ENCODE assay signal across 9 mouse cellular contexts in genomic region chr11:55497885-55498284, GRCm38 (mm10). TPM values are rescaled to one million over a fixed set of nuclear protein-coding genes. Genes with fewer than 3 reads are reported as not detected.
DNase-seq lines count a peak whose midpoint lies in the region; ATAC-seq and TF ChIP-seq lines count a peak whose summit lies in the region.
"Had no signal": no experiment of that assay in that cellular context is flagged by ENCODE, and none has a peak within 500 bp of the region (broad histone marks: within the 10 kb centered on the region; RNA-seq: fewer than 3 reads in every experiment).

No protein-coding gene starts in this region.

- H3K4me1 ChIP-seq in forebrain, embryonic 15.5 days: no peaks in the 10 kb centered on the region
- no peaks in the 10 kb centered on the region for H3K4me1 ChIP-seq in forebrain, embryonic 10.5 days
- no peaks in the 10 kb centered on the region; a peak in 2 of 4 replicates for H3K4me1 ChIP-seq in ES-E14 (ENCODE audit: control insufficient read depth in 2 of 2, insufficient read depth in 2 of 2, low read length in 2 of 2, poor library complexity in 1 of 2)
- no peaks in the 10 kb centered on the region for H3K4me1 ChIP-seq in midbrain, embryonic 15.5 days
- no peaks in the 10 kb centered on the region for H3K4me1 ChIP-seq in stomach, embryonic 16.5 days (ENCODE audit: control insufficient read depth, insufficient read depth, low read length)
- H3K4me1 ChIP-seq: midbrain, embryonic 12.5 days had no signal

- peaks cover 78% of the 10 kb centered on the region for H3K36me3 ChIP-seq in forebrain, embryonic 15.5 days
- H3K36me3 ChIP-seq in forebrain, embryonic 10.5 days (replicated peaks): peaks cover 99% of the 10 kb centered on the region
- H3K36me3 ChIP-seq in ES-E14 (ENCODE audit: control insufficient read depth, insufficient read depth, low read length, poor library complexity, severe bottlenecking): peaks cover 66% of the 10 kb centered on the region
- H3K36me3 ChIP-seq in midbrain, embryonic 15.5 days (replicated peaks): peaks cover 53% of the 10 kb centered on the region
- H3K36me3 ChIP-seq in stomach, embryonic 16.5 days (ENCODE audit: control insufficient read depth, insufficient read depth, low read length): peaks cover 49% of the 10 kb centered on the region

- peak; percentile 77 for ATAC-seq in forebrain, embryonic 15.5 days (replicated peaks)
- 0 out of 2 replicates have a peak, but pooled peaks have one; percentile 70 for ATAC-seq in midbrain, embryonic 15.5 days (replicated peaks)
- peak; percentile 65; the same call in 1 of the 2 replicates for ATAC-seq in stomach, embryonic 16.5 days (ENCODE audit: insufficient read depth, low FRiP score)

- intact Hi-C loops in left cerebral cortex, adult 2 months (cut with DNase I): no loop called here

- 68% methylated on average over 5 of the region's 5 CpGs for WGBS in forebrain, embryonic 15.5 days
- 75% methylated on average over 5 of the region's 5 CpGs for WGBS in forebrain, embryonic 10.5 days
- 67% methylated on average over 5 of the region's 5 CpGs for WGBS in midbrain, embryonic 15.5 days
- WGBS in stomach, embryonic 16.5 days: 45% methylated on average over 5 of the region's 5 CpGs

- no peak overlapping the region for H3K27ac ChIP-seq in forebrain, embryonic 15.5 days (replicated peaks)
- H3K27ac ChIP-seq in forebrain, embryonic 10.5 days: no peak overlapping the region
- no peak overlapping the region for H3K27ac ChIP-seq in ES-E14 (ENCODE audit: insufficient read depth, low read depth, low read length, poor library complexity, severe bottlenecking)
- H3K27ac ChIP-seq in left cerebral cortex, adult 2 months: no peak overlapping the region
- H3K27ac ChIP-seq in midbrain, embryonic 15.5 days: no peak overlapping the region
- no peak overlapping the region for H3K27ac ChIP-seq in stomach, embryonic 16.5 days (ENCODE audit: low read length)
- H3K27ac ChIP-seq: midbrain, embryonic 12.5 days had no signal

- H3K9ac ChIP-seq in forebrain, embryonic 15.5 days (replicated peaks): no peak overlapping the region
- no peak overlapping the region for H3K9ac ChIP-seq in ES-E14 (ENCODE audit: insufficient read depth, low read depth, low read length, poor library complexity, severe bottlenecking)
- H3K9ac ChIP-seq in midbrain, embryonic 15.5 days: no peak overlapping the region
- no peak overlapping the region for H3K9ac ChIP-seq in stomach, embryonic 16.5 days (ENCODE audit: low read length)
- H3K9ac ChIP-seq: midbrain, embryonic 12.5 days had no signal

- in situ Hi-C loops in ES-E14 (cut with MboI; ENCODE audit: low sequenced_read_pairs in 2 of 2, unreplicated experiment in 2 of 2): no loop called here

- no peak for DNase-seq in forebrain, embryonic 10.5 days (ENCODE audit: extremely low spot score, low spot score)
- DNase-seq in ES-E14 (ENCODE audit: low read depth, low spot score): peak; percentile 63
- DNase-seq in cerebellum, adult 8-10 months: peak; percentile 23
- DNase-seq in heart, postnatal 4 days: peak; percentile 53
- peak; percentile 22 to 28 for DNase-seq in left cerebral cortex, adult 2 months (ENCODE audit: extremely low spot score in 1 of 2, low spot score in 2 of 2)

- no peak overlapping the region for H3K4me3 ChIP-seq in forebrain, embryonic 15.5 days
- no peak overlapping the region for H3K4me3 ChIP-seq in forebrain, embryonic 10.5 days
- no peak overlapping the region for H3K4me3 ChIP-seq in ES-E14 (ENCODE audit: insufficient read depth in 1 of 2, low read depth in 1 of 2, low read length in 2 of 2, poor library complexity in 1 of 2, severe bottlenecking in 1 of 2)
- H3K4me3 ChIP-seq in left cerebral cortex, adult 2 months: no peak overlapping the region
- H3K4me3 ChIP-seq in midbrain, embryonic 15.5 days: no peak overlapping the region
- H3K4me3 ChIP-seq in stomach, embryonic 16.5 days (replicated peaks; ENCODE audit: low read length): no peak overlapping the region
- H3K4me3 ChIP-seq: midbrain, embryonic 12.5 days had no signal

- no peaks in the 10 kb centered on the region for H3K9me3 ChIP-seq in forebrain, embryonic 15.5 days
- H3K9me3 ChIP-seq in forebrain, embryonic 10.5 days: no peaks in the 10 kb centered on the region
- H3K9me3 ChIP-seq in ES-E14 (ENCODE audit: control insufficient read depth, insufficient read depth, low read depth, low read length): no peaks in the 10 kb centered on the region
- H3K9me3 ChIP-seq in midbrain, embryonic 15.5 days: no peaks in the 10 kb centered on the region
- H3K9me3 ChIP-seq in stomach, embryonic 16.5 days (replicated peaks; ENCODE audit: control insufficient read depth, low read length): no peaks in the 10 kb centered on the region
- H3K9me3 ChIP-seq: midbrain, embryonic 12.5 days had no signal

- no peaks in the 10 kb centered on the region for H3K27me3 ChIP-seq in forebrain, embryonic 15.5 days
- no peaks in the 10 kb centered on the region for H3K27me3 ChIP-seq in forebrain, embryonic 10.5 days (ENCODE audit: poor library complexity, severe bottlenecking)
- no peaks in the 10 kb centered on the region for H3K27me3 ChIP-seq in midbrain, embryonic 15.5 days (replicated peaks)
- no peaks in the 10 kb centered on the region for H3K27me3 ChIP-seq in stomach, embryonic 16.5 days (ENCODE audit: control insufficient read depth, insufficient read depth, low read length)
- H3K27me3 ChIP-seq: midbrain, embryonic 12.5 days had no signal

- H3K4me2 ChIP-seq in forebrain, embryonic 15.5 days (replicated peaks): no peak overlapping the region
- H3K4me2 ChIP-seq in midbrain, embryonic 15.5 days: no peak overlapping the region
- H3K4me2 ChIP-seq in stomach, embryonic 16.5 days (ENCODE audit: low read depth, low read length): no peak overlapping the region
- H3K4me2 ChIP-seq: midbrain, embryonic 12.5 days had no signal

- peak; percentile 75 for TF ChIP-seq CTCF in left cerebral cortex, adult 2 months (IDR thresholded peaks at IDR 0.05)

TF ChIP-seq in ES-E14, 5 proteins besides CTCF, POLR2A, EP300 and RAD21:
- peak; percentile 40; the same call in 1 of the 2 replicates for TF ChIP-seq ZNF384 (IDR thresholded peaks at IDR 0.05; ENCODE audit: low read depth, low read length)
- no peak for TF ChIP-seq CHD2 (IDR thresholded peaks at IDR 0.05; ENCODE audit: low read depth, low read length)
- TF ChIP-seq ZC3H11A (IDR thresholded peaks at IDR 0.05; ENCODE audit: borderline replicate concordance, low read depth, low read length): no peak
- no peak for TF ChIP-seq HCFC1 (IDR thresholded peaks at IDR 0.05; ENCODE audit: borderline replicate concordance, insufficient read depth, low read length)

RNA-seq across cellular contexts. Expression of gene G3bp1, which starts 28.4 kb away (rescaled TPM):
- 154 and 161 TPM in 2 replicates for polyA plus RNA-seq in forebrain, embryonic 15.5 days (2015; fragmentation: Nextera tagmentation; extraction: Ambion mirVana)
- 292 TPM in 2 replicates for polyA plus RNA-seq in forebrain, embryonic 10.5 days (2016; fragmentation: Nextera tagmentation; extraction: Ambion mirVana)
- 178 and 189 TPM in 2 replicates for total RNA-seq in ES-E14 (2012; rRNA removed)
- 10 to 100 TPM; 62.6 to 62.9 TPM for total RNA-seq in heart, postnatal 4 days (2021)
- 10 to 100 TPM; 34.8 to 35.0 TPM for total RNA-seq in left cerebral cortex, adult 2 months (2021)
- polyA plus RNA-seq in midbrain, embryonic 15.5 days (2015; fragmentation: Nextera tagmentation; extraction: Ambion mirVana): 104 and 105 TPM in 2 replicates
- 130 and 142 TPM in 2 replicates for polyA plus RNA-seq in stomach, embryonic 16.5 days (2015; fragmentation: Nextera tagmentation; extraction: Ambion mirVana)

RNA-seq across cellular contexts. Expression of gene Atox1, which starts 36.8 kb away (rescaled TPM):
- 257 and 262 TPM in 2 replicates for polyA plus RNA-seq in forebrain, embryonic 15.5 days (2015; fragmentation: Nextera tagmentation; extraction: Ambion mirVana)
- polyA plus RNA-seq in forebrain, embryonic 10.5 days (2016; fragmentation: Nextera tagmentation; extraction: Ambion mirVana): 215 and 218 TPM in 2 replicates
- 371 and 407 TPM in 2 replicates for total RNA-seq in ES-E14 (2012; rRNA removed)
- 100 to 1,000 TPM; 146 to 150 TPM for total RNA-seq in heart, postnatal 4 days (2021)
- total RNA-seq in left cerebral cortex, adult 2 months (2021): 10 to 100 TPM; 87.0 to 97.9 TPM
- 225 and 229 TPM in 2 replicates for polyA plus RNA-seq in midbrain, embryonic 15.5 days (2015; fragmentation: Nextera tagmentation; extraction: Ambion mirVana)
- polyA plus RNA-seq in stomach, embryonic 16.5 days (2015; fragmentation: Nextera tagmentation; extraction: Ambion mirVana): 421 and 424 TPM in 2 replicates
